In genomic region chr9:54856121-54856520, GRCm38 (mm10) we compare ENCODE assay signal across 16 mouse cellular contexts. TPM values are rescaled to one million over a fixed set of nuclear protein-coding genes. Genes with fewer than 3 reads are reported as not detected.
DNase-seq lines count a peak whose midpoint lies in the region.
"Had no signal": no experiment of that assay in that cellular context is flagged by ENCODE, and none has a peak within 500 bp of the region (broad histone marks: within the 10 kb centered on the region; RNA-seq: fewer than 3 reads in every experiment).

No protein-coding gene starts in this region.

- peak; percentile 53 for DNase-seq in heart, adult 11 months
- no peak for DNase-seq in heart, postnatal 36 days
- DNase-seq in retina, postnatal 1 day, result peak; percentile 23
- no peak for DNase-seq in retina, embryonic 14.5 days (ENCODE audit: low spot score)
- DNase-seq in R1 (ENCODE audit: low read depth, low spot score), result peak; percentile 99
- DNase-seq in ovary, adult 18-20 months (ENCODE audit: low spot score), result no peak
- no peak for DNase-seq in spleen, postnatal 10 days (ENCODE audit: low spot score in 2 of 2)
- no peak for DNase-seq in gastrocnemius, postnatal 36 days
- DNase-seq: adrenal gland, adult 8-10 months; adrenal gland, postnatal 25 days; cerebellum, adult 11-12 months; cerebellum, adult 8-10 months; cerebellum, postnatal 10 days; cerebellum, postnatal 36 days; gastrocnemius, postnatal 25 days; kidney, adult 11 months had no signal

- intact Hi-C loops in heart, postnatal 36 days (cut with DNase I), result no loop called here
- intact Hi-C loops in gastrocnemius, postnatal 36 days (cut with DNase I), result no loop called here

RNA-seq across cellular contexts. Expression of gene Ireb2, which starts 7.5 kb away (rescaled TPM):
- total RNA-seq in heart, postnatal 36 days (2021), result 10 to 100 TPM; 30.1 to 30.5 TPM
- total RNA-seq in gastrocnemius, postnatal 36 days (2021), result 10 to 100 TPM; 18.8 to 21.8 TPM

Comparison
In these comparisons a context has a peak if more than half of its experiments do, and no peak if none do; other contexts are left out.
1. DNase-seq: peak in heart, adult 11 months (single experiment), retina, postnatal 1 day (single experiment) and R1 (single experiment); none in heart, postnatal 36 days (0 of 2), retina, embryonic 14.5 days (single experiment), ovary, adult 18-20 months (single experiment), spleen, postnatal 10 days (0 of 2) and gastrocnemius, postnatal 36 days (0 of 2).